Mouse (Mus musculus) heart, adult 9 months (tissue): ENCODE data around the gene Zfp57.
"Not testable (repeated sequence)": the region's sequence is repeated elsewhere in the genome, so short reads cannot be mapped to it uniquely, and the experiment has no call there.

ENCODE experiments used
- DNase-seq, 2 experiments: peaks; one replicate each; pipeline ENCODE4 v3.0.0; 2022; ENCODE audit warnings: low spot score in 2 of 2

Zfp57 gene

DNA sequence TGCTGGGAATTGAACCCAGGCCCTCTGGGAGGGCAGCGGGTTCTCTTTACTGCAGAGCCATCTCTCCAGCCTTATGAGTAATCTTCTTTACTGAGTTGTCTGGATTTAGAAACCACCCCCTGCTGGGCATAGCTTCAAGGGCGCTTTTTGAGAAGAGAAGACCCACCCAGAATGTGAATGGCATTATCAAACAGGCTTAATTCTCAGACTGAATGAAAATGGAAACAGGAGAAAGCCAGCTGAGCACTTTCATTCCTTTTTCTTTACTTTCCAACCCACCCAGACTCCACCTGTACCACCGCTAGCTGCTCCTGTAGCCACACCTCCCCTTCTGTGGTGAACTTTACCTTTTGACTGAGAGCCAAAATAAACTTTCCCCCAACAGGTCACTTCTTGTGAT lies 5.5 kb upstream of the Zfp57 start:
- DNase-seq, result no peak

DNA sequence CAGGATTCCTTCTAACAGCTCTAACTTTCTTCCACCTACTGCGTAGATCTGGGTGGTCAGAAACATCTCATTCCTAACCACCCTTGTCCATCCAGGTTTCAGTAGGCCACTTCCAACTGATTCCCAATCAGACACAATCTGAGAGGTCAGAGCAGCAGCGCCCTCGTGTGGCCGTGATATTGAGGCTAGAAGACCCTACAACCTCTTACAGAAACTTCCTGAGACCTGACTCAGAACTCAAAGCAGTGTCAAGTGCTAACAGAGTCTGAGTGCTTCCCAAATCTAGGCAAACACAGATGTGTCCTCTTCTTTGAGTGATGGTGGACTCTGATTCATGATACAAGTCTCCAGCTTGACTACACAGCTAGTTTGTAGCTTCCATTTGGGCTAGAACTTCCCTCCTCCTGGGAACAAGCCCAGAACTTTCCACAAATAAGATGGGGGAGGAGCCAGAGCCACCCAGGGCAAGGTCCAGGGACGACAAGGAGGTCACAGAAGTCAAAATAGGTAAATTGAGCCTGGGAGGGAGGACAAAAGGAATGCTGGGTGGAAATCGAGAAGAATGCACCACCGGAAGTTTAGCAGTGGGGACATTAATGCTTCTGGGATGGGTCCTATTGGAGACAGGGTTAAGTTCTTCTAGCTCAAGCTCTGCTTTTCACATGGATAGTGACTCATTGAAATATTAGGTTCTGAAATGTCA lies 3.8 kb upstream of the Zfp57 start:
- peak; percentile 16 to 56 for DNase-seq

DNA sequence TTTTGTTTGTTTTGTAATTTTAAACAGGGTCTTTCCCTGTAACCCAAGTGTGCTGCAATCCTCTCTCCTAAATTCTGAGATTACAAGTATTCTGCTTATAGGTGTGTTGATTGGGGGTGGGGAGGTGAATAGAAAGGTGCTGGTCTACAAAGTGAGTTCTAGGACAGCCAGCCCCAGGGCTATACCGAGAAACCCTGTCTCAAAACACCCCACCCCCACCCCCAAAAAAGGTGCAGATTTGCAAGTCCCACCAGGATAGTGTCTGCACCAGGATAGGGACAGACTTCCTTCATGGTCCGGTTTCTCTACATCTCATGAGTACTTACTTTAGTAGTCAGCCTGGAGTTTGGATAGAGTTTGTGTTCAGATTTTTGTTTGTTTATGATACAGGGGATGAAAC lies 2.5 kb upstream of the Zfp57 start:
- DNase-seq, result no peak

DNA sequence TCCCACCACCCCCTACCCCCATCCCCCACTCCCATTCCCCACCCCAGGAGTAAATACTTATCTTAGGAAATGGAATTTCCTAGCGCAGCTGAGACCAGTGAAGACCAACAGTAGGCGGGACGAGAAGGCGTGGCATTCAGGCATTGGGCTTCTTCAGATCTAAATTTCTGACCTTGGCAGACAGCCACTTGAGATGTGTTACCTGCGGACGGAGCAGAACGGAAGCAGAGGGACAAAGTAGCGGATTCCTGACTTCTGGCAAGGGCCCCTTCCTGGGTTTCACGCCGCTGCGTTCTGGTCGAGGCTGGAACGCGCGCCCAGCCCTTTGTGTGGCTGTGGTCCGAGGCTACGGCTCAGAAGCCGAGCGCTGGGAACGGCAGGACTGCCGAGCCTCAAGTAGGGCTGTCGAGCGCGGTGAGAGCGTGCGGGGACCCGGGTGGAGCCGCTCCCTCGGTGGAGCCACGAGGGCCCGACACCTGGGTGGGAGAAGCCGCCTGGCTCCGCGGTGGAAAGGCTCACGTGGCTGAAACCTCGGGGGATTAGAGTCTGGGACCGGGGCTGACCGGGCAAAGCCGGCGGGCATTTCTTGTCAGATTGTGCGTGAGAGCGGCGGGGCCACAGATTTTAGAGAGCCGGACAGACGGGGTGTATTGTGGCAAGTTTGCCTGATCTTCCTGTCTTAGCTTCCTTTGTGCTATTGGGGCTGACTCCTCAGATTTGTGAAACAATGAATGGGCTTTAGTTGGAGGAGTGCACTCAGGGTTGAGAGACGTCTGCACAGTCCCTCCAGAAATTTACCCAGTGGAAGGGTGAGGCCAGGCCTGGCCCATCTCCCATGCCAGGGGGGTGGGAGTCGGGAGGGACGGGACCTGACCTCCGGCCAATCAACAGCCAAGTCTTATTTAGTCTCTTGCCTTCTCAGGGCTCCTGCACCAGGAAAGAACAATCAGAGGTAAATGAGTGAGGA lies 1.7 kb downstream of the Zfp57 start:
- peak; percentile 50 to 53 for DNase-seq

GRCm38 (mm10) chr17:37003366-37003765 lies 2.4 kb downstream of the Zfp57 start:
- DNase-seq, result no peak

DNA sequence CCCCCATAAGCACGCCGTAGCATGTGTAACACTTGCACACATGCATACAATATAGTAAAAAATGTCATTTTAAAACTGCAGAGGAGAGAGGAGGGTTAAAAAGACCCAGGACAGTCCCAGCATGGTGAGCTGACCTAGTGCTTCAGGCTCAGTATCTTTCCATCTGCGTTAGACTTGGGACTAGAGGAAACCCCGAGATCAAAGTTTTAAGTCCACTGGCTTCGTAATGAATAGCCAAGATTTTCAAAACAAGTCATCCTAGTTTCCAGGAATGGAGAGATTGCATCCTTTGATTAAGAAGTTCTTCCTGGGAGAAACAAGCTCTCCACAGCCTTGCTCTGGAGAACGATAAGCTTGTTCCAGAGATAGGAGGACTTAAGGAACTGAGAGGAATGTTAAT lies 7.2 kb downstream of the Zfp57 start:
- DNase-seq, result no peak

DNA sequence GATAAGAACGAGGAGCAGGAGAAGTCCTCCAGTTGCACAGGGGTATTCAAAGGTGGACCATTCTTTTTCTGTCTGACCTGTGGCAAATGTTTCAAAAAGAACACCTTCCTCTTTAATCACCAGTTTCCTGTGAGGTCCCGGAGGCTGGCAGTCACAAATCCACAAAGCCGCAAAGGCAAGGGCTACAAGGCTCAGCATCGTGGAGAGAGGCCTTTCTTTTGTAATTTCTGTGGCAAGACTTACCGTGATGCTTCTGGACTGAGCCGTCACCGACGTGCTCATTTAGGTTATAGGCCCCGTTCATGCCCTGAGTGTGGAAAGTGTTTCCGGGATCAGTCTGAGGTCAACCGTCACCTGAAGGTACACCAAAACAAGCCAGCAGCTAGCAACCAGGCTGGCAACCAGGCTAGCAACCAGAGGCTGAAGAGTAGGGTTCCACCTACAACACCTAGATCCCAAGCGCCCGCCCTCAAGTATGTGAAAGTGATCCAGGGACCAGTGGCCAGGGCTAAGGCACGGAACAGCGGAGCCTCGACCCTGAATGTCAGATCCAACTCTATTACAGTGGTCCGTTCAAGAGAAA lies 8.6 kb downstream of the Zfp57 start:
- DNase-seq, result no peak

DNA sequence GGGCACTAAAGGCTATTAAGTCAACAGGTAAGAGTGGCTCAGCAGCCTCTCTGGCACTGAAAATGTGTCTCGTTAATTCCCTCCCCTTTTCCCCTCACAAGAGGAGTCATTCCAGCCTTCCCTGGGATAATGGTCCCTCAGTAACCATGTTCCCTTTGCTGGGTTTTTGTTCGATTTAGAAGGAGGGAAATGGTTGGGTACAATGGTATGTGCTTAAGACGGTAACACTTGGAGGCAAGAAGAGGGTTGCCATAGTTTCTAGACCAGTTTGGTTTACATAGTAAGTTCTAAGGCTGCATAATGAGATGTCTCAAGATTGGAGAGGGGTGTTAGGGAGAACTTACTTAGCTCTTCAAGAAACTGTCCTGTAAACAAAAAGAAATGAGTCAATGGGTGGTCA lies 10.8 kb downstream of the Zfp57 start:
- no peak for DNase-seq

GRCm38 (mm10) chr17:37012141-37012540 lies 11.2 kb downstream of the Zfp57 start:
- no peak for DNase-seq

DNA sequence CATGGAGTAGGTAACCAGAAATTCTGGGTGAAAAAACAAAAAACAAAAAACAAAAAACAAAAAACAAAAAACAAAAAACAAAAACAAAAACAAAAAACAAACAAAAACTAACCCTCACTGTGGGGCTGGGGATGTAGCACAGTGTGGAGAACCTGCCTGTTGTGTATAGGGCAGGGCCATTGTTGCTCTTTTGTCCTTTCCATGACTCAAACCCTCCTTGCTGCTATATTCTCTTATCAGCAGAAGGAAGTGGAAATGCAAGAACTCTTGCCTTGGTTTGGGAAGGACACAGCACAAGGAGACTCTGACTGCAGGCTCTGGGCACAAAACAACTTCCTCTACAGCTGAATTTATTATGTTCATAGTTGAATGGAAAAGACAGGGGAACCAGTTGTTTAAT lies 15.4 kb downstream of the Zfp57 start:
- no peak for DNase-seq

GRCm38 (mm10) chr17:37018328-37018727 lies 17.4 kb downstream of the Zfp57 start:
- no peak for DNase-seq

- DNase-seq, result not testable (repeated sequence)
Observed at GRCm38 (mm10) chr17:37019242-37019641, 18.3 kb downstream of the Zfp57 start.

DNA sequence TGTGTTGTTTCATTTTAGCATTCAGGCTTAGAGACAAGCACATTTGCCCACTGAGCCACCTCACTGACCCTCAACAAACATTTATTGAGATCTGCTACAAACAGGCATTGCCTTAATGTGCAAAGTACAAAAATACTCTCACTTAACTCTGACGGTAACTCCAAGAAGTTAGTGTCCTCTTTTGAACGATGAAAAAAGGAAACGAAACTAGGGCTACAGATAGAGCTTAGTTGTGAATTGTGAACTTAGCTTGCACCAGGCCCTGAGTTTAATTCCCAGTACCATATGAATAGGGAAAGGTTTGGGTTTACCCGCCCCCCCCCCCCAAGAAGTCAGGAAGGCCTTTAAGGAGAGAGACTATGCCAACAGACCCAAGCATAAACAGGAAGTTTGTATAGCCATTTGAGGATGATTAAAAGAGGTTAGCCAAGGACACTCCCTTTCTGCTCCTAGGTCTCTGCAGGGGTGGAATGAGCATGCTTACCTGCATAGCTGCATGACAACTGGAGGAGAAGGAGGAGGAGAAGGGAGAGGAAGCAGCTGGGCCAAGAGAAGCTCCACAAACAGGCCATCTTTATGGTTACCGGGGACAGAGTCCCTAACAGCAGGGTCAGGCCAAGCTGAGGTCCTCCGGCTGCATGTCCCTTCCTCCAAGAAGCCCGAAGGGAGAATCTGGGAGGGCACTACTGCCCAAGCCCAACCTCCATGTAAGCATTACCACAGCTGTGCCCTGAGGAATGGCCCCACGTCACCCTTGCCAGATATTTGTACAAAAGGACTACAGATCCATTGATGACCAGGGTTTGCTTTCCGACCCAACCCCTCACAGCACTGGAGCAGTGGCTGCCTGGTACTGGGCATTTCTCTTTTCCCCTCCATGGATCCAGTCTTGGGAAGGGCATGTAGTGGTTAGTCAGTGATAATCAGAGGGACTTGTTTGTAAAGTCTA lies 21.9 kb downstream of the Zfp57 start, which contains the start of gene Mog:
TSS of gene Mog (minus strand) at position 771 of the 949 bp plus-strand sequence.
- DNase-seq, result no peak

GRCm38 (mm10) chr17:37026425-37026824 lies 25.5 kb downstream of the Zfp57 start:
- no peak for DNase-seq

GRCm38 (mm10) chr17:37027486-37027885 lies 26.5 kb downstream of the Zfp57 start:
- DNase-seq, result no peak

GRCm38 (mm10) chr17:37028212-37028611 lies 27.2 kb downstream of the Zfp57 start:
- no peak for DNase-seq

DNA sequence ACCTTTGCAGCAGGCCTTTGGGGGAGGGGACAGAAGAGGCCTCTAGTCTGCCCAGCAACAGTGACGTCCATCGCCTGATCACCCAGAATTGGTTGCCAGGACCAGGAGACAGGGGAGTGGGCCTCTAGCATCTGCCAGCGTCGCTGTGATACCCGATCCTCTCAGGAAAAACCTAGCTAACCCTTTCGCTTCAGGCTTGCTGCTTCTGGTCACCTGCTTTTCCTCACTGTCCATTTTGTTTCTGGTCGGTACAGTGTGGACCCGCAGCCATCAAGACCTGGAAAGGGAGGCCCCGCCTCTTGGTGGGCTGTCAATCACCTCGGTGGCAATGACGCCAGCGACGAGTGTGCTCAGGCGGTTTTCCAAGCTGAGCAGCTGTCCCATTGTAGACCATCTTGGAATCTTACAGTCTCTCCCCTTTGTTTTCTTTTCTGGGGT lies 27.7 kb downstream of the Zfp57 start:
- peak; percentile 78 to 83 for DNase-seq

- no peak for DNase-seq
Observed at GRCm38 (mm10) chr17:37029162-37029561, 28.2 kb downstream of the Zfp57 start.

DNA sequence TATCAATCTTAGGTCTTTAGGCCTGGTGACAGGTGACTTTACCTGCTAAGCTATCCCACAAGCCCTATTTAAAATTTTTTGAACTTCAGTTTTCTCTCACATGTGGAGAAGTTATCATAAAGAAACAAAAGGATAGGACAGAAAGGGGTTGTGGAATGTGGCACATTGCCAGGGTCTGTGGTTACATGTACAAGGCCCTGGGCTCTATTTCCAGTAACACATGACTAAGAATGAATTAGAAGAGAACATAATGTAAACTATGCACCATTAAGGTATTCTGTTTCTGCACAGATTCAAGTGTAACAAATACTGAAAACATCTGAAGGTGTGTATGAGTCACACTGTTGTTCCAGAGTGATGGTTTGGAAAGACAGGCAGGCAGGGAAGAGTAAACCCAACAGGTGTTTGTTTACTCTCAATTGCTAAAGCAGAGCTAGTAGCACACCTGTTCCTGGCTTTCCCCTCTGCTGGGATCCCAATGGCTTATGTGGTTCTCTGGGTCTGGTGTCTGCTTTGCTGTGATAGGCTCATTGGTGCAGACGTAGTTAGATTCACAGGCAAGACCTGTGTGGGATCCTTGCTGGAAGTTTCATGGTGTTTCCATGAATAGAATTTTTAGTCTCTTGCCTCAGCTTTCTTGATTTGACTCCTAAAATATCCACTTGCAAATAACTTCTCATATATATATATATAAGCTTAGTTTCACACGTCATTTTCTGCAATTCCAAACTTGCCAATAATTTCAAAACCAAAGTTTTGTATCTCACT lies 38.3 kb downstream of the Zfp57 start:
- no peak for DNase-seq

DNA sequence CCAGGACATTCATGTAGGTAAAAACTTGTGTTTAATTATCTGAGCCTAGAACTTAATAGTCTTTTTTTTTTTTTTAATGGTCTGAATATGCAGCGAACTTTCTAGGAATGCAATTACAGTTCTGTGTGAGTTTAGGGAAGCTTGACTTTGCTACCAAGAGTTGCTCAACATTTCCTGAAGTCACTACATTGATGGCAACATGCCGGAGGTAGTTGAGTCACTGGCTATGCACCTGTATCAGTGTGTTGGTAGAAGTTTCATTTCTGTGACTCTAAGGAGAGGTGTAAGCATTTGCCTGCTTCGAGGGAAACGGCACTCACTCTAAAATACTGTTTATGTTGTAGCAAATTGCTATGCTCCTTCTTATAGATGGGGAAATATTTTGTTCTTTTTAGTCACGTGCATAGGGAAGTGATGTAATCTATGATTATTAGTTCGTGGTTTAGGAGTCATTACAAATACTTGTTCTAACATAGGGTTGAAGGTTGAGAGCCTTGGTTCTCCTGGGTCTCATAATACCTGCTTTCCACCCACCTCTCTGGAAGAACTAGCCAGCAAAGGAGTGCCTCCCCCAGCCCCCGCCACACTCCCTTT lies 43.8 kb downstream of the Zfp57 start:
- no peak for DNase-seq
